Mouse (Mus musculus) embryonic facial prominence, embryonic 11.5 days (tissue): ENCODE data around the gene Gm20388. TPM values are rescaled to one million over a fixed set of nuclear protein-coding genes. Genes with fewer than 3 reads are reported as not detected.

Experiments
- ATAC-seq: fragments of 200-750 bp; cut with Nextera tagmentation; replicated peaks from 2 replicates; pipeline ENCODE4 v1.8.0; 2017; ENCODE audit warnings: low read depth; ENCODE audit not compliant: insufficient number of reproducible peaks, low FRiP score, low TSS enrichment
- DNase-seq: peaks from one replicate; pipeline ENCODE4 v3.0.0-alpha.2; 2015; ENCODE audit warnings: low spot score
- H3K27ac ChIP-seq: fragments of 300-500 bp; sonication (generic); replicated peaks from 2 replicates; pipeline ENCODE4 v1.5.1; 2014; ENCODE audit warnings: mild to moderate bottlenecking, low read depth, low read length, control low read depth
- H3K27me3 ChIP-seq: fragments of 300-500 bp; sonication (generic); 2 replicates; pipeline ENCODE4 v1.6.1; 2014; ENCODE audit warnings: mild to moderate bottlenecking, low read length, moderate library complexity, mixed read lengths; ENCODE audit not compliant: control insufficient read depth, insufficient read depth
- H3K36me3 ChIP-seq: fragments of 300-500 bp; sonication (generic); replicated peaks from 2 replicates; pipeline ENCODE4 v1.6.1; 2014; ENCODE audit warnings: low read depth, mild to moderate bottlenecking, low read length, moderate library complexity, mixed read lengths; ENCODE audit not compliant: control insufficient read depth, insufficient read depth
- H3K4me1 ChIP-seq: fragments of 300-500 bp; sonication (generic); 2 replicates; pipeline ENCODE4 v1.6.1; 2014; ENCODE audit warnings: low read length, mixed read lengths; ENCODE audit not compliant: control insufficient read depth, insufficient read depth
- H3K4me2 ChIP-seq: fragments of 300-500 bp; sonication (generic); 2 replicates; pipeline ENCODE4 v1.6.1; 2014; ENCODE audit warnings: low read depth, mild to moderate bottlenecking, control low read depth, low read length, moderate library complexity
- H3K4me3 ChIP-seq: fragments of 300-500 bp; sonication (generic); 2 replicates; pipeline ENCODE4 v1.5.1; 2014; ENCODE audit warnings: low read depth, low read length, control low read depth
- H3K9ac ChIP-seq: fragments of 300-500 bp; sonication (generic); replicated peaks from 2 replicates; pipeline ENCODE4 v1.6.1; 2014; ENCODE audit warnings: mild to moderate bottlenecking, control low read depth, low read length
- H3K9me3 ChIP-seq: fragments of 300-500 bp; sonication (generic); replicated peaks from 2 replicates; pipeline ENCODE4 v1.6.1; 2016; ENCODE audit warnings: mild to moderate bottlenecking, low read length, inconsistent platforms, mixed read lengths; ENCODE audit not compliant: control insufficient read depth
- WGBS: fragments of 180-500 bp; shearing (Covaris S2); extraction: QIAGEN DNeasy Blood & Tissue Kit; methylation state at CpG from one replicate; pipeline ENCODE4 v1.1.7; 2014; 5-methylcytosine and 5-hydroxymethylcytosine counted together
- polyA plus RNA-seq: library from polyadenylated mRNA; unstranded; fragments of >200 nt; fragmentation: Nextera tagmentation; extraction: Ambion mirVana; gene quantifications from 2 replicates; pipeline ENCODE4 v1.2.1, GENCODE M21; 2014

The Gm20388 gene
- polyA plus RNA-seq, 1 experiment from 2014 or later = 3.1 TPM

DNA sequence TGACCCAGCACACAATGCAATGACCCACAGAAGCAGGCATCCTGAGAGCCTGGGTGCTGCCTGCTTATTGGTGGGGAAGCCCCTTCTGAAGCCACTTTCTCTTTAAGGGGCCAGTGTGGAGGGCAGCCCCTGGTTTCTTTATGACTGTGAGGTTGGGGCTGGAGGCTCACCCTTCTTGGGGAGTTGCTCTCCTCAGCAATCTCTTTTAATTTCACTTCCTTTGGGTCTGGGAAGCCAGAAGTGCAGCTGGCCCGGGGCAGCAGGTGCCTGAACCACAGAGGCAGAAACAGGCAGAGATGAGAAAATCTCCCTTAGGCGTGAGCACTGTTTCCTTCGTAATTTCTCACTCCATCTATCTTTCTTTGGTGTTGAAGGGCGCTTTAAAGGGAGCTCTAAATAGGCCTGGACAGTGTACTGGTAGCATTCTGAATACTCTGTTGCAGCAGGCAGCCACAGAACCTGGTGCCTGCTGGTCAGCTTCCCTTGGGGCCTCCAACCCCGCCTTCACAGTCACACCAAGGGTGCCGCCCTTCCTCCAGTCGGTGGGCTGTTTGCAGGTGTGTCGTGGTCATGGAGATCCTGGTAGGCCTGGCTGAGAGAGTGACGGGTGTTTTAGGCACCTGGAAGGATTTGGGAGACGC lies 2791.8 kb downstream of the Gm20388 start:
- no peak for ATAC-seq
- no peak for DNase-seq
- 59% methylated on average over 10 of the region's 10 CpGs for WGBS
- Histone ChIP-seq H3K36me3 (no peaks in the 10 kb centered on the region), H3K27ac (no peak overlapping the region), H3K4me2 (no peak overlapping the region), H3K27me3 (no peaks in the 10 kb centered on the region), H3K4me1 (no peaks in the 10 kb centered on the region), H3K4me3 (no peak overlapping the region), H3K9me3 (no peaks in the 10 kb centered on the region), H3K9ac (no peak overlapping the region)

DNA sequence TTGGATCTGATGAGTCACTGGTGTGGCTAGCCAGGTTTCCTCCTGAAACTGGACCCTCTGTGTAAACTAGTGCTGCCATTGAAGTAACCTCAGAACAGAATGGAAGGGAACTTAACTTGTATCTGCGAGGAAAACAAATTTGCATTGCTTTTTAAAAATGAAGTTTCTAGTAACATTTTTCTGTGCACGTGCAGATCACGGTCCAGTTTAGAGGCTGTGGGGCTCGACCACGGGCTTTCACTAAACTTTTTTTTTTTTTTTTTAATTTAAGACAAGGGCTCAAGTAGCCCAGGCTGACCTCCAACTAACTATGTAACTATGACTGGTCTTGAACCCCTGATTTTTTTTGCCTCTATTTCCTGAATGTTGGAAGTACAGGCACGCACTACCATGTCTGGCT lies 2792.3 kb downstream of the Gm20388 start:
- H3K9ac ChIP-seq = no peak overlapping the region
- no peaks in the 10 kb centered on the region for H3K4me1 ChIP-seq
- H3K27ac ChIP-seq = no peak overlapping the region
- no peaks in the 10 kb centered on the region for H3K9me3 ChIP-seq
- 83% methylated on average over 6 of the region's 6 CpGs for WGBS
- H3K27me3 ChIP-seq = no peaks in the 10 kb centered on the region
- H3K36me3 ChIP-seq = no peaks in the 10 kb centered on the region
- H3K4me2 ChIP-seq = no peak overlapping the region
- H3K4me3 ChIP-seq = no peak overlapping the region
- DNase-seq (no peak), ATAC-seq (no peak)

DNA sequence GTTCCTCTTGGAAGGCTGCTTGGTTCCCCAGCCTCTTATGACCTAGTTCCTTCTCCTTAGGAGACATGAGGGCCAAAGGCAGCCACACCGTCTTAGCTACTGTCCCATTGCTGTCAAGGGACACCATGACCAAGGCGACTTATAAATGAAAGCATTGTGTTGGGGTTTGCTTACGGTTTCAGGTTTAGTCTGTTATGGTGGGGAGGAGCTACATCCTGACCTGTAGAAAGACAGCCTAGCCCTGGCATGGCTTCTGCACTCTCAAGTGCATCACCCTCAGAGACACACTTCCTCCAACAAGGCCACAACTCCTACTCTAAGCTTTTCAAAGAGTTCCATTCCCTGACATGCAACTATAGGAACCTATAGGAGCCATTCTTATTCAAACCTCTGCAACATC lies 2794.0 kb downstream of the Gm20388 start:
- DNase-seq (no peak), ATAC-seq (no peak)
- H3K9ac ChIP-seq = no peak overlapping the region
- H3K9me3 ChIP-seq = no peaks in the 10 kb centered on the region
- no peak overlapping the region for H3K27ac ChIP-seq
- no peak overlapping the region for H3K4me3 ChIP-seq
- WGBS = 72% methylated on average over 3 of the region's 3 CpGs
- no peaks in the 10 kb centered on the region for H3K36me3 ChIP-seq
- no peaks in the 10 kb centered on the region for H3K4me1 ChIP-seq
- no peaks in the 10 kb centered on the region for H3K27me3 ChIP-seq
- H3K4me2 ChIP-seq = no peak overlapping the region

DNA sequence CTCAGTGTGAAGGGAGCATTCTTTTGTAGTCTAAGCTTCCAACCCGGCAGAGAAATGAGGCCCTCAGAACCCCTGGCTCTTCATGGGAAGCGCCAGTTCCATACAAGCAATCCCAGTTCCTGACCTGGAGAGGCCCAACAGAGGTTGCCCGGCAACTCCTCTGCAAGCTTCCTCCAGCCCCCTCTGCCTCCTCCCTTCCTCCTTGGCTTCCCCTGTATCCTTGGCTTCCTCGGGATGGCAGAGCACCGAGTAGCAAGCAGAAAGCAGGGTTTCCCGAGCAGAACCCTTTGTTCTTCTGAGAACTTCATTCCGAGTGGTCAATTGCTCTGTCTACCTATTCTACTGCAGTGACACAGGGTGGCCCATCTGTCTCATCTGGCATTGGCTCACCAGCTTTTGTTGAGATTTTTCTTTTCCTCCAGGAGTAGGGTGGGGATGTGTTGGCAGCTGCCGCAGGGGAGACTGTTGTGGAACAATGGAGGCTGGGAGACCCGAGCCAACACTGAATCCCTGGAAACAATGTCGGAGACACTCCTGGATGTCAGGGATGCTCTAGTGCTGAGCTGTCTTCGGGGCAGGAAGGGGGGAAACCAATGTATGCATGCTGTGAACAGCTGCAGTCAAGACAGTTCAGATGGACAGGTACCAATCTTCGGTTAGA lies 2795.4 kb downstream of the Gm20388 start:
- ATAC-seq = no peak
- Histone ChIP-seq H3K27ac (no peak overlapping the region), H3K36me3 (no peaks in the 10 kb centered on the region), H3K27me3 (no peaks in the 10 kb centered on the region), H3K4me3 (no peak overlapping the region), H3K4me1 (no peaks in the 10 kb centered on the region), H3K9me3 (no peaks in the 10 kb centered on the region), H3K9ac (no peak overlapping the region), H3K4me2 (no peak overlapping the region)
- WGBS = 56% methylated on average over 12 of the region's 12 CpGs
- no peak for DNase-seq

DNA sequence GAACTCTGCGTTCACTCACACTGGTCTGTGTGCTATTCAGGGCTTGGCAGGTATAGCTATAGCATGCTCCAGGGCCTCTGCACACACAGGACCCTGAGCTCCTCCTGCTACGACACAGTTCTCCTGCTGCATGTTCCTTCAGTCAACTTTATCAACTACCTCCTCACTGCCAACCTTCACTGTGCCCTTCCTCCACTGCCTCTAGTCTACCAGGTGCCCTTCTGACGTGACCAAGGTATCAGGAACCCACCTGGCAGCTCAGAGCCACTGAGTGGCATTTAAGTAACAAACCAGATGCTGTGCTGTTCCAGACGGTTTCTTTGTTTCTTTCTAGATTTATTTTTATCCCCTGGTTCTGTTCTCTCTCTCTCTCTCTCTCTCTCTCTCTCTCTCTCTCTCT lies 2796.5 kb downstream of the Gm20388 start:
- ATAC-seq (no peak), DNase-seq (no peak)
- WGBS = 63% methylated on average over 4 of the region's 4 CpGs
- no peak overlapping the region for H3K27ac ChIP-seq
- H3K36me3 ChIP-seq = no peaks in the 10 kb centered on the region
- H3K4me3 ChIP-seq = no peak overlapping the region
- H3K4me1 ChIP-seq = no peaks in the 10 kb centered on the region
- no peaks in the 10 kb centered on the region for H3K9me3 ChIP-seq
- H3K4me2 ChIP-seq = no peak overlapping the region
- H3K9ac ChIP-seq = no peak overlapping the region
- H3K27me3 ChIP-seq = peaks cover 3% of the 10 kb centered on the region; the same call in 1 of the 2 replicates

DNA sequence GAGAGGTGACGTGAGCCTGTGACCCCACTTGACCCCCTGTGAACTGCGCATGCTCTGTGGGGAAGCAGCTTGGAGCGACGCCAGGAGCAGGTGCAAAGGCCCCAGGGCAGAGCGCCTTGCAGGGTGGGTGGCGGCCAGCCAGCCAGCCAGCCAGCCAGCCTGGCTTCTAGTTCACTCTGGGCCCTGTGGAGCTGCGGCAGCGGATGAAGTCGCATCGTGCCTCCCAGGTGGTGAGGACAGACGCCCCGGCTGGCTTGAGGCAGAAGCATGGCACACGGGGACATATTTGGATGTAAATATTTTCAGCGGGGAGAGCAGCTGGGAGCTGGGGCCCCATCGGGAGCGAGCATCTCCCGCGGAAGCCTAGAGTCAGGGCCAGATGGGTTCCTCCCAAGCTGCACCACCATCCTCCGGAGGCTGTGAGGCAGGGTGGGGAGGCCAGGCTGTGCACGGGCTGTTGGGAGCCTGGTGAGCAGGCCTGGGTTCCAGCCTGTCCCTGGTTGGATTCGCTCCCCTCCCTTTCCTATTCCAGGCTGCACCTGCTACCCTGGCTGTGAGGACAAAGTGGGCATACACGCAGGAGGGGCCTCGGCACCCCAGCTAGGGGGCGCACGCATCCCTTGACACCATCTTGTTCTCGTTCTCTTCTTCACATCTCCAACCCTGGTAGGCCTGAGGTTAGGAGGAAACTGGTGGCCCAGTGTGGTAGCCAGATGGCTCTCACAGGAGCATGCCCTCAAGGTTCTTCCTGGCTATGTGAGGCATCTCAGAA lies 2798.9 kb downstream of the Gm20388 start:
- Histone ChIP-seq H3K9ac (no peak overlapping the region), H3K36me3 (no peaks in the 10 kb centered on the region), H3K4me2 (no peak overlapping the region), H3K4me3 (no peak overlapping the region), H3K9me3 (no peaks in the 10 kb centered on the region), H3K27me3 (peaks cover 3% of the 10 kb centered on the region; the same call in 1 of the 2 replicates), H3K27ac (no peak overlapping the region), H3K4me1 (no peaks in the 10 kb centered on the region)
- ATAC-seq (peak; percentile 50; the same call in 1 of the 2 replicates), DNase-seq (no peak)
- 42% methylated on average over 26 of the region's 26 CpGs for WGBS

DNA sequence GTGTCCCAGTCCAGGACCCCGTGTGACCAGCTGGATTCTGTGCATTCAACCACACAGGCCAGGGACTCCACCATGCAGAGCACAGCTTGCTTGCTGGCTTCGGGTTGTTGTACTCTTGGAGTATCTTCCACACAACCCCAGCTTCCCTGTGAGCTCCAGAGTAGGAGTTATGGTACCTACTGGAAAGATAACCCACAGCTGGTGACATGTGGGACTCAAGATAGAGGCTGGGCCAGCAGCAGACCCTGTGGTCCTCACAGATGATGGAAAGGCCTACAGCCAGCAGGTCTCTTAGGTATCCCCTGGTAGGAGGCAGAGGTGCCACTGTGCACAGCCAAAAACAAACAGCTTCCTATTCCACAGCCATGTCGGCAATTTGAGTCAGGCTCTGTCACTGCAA lies 2800.8 kb downstream of the Gm20388 start:
- Histone ChIP-seq H3K27me3 (peaks cover 3% of the 10 kb centered on the region; the same call in 1 of the 2 replicates), H3K4me2 (no peak overlapping the region), H3K9me3 (no peaks in the 10 kb centered on the region), H3K27ac (no peak overlapping the region), H3K36me3 (no peaks in the 10 kb centered on the region), H3K4me3 (no peak overlapping the region), H3K9ac (no peak overlapping the region), H3K4me1 (no peaks in the 10 kb centered on the region)
- WGBS = 75% methylated on average over 3 of the region's 3 CpGs
- DNase-seq (no peak), ATAC-seq (no peak)

DNA sequence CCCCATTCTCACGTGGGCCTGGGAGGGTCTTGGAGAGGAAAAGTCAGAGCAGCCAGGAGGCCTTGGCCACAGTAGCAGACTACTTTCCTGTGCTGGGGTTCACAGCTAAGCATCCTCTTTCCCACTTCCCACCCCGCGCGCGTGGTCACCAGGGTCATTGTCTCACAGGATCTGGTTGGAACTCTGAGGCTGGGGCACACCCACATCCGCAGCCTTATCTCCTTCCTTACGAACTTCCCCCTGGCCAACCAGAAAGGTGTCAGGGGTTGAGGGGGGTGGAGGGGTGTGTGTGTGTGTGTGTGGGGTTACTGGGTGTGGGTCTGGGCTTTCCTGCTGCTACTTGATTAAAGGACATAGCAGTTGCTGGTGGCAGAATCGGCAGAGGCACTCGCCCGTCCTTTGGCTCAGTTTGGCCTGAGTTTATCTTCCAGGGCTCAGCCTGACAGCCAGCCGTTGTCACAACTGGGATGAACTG lies 2801.3 kb downstream of the Gm20388 start:
- H3K4me1 ChIP-seq = no peaks in the 10 kb centered on the region
- peaks cover 3% of the 10 kb centered on the region; the same call in 1 of the 2 replicates for H3K27me3 ChIP-seq
- H3K4me3 ChIP-seq = no peak overlapping the region
- 79% methylated on average over 11 of the region's 11 CpGs for WGBS
- no peak overlapping the region for H3K4me2 ChIP-seq
- DNase-seq = no peak
- H3K36me3 ChIP-seq = no peaks in the 10 kb centered on the region
- H3K9me3 ChIP-seq = no peaks in the 10 kb centered on the region
- ATAC-seq = no peak
- no peak overlapping the region for H3K9ac ChIP-seq
- no peak overlapping the region for H3K27ac ChIP-seq
